In the genomic region with DNA sequence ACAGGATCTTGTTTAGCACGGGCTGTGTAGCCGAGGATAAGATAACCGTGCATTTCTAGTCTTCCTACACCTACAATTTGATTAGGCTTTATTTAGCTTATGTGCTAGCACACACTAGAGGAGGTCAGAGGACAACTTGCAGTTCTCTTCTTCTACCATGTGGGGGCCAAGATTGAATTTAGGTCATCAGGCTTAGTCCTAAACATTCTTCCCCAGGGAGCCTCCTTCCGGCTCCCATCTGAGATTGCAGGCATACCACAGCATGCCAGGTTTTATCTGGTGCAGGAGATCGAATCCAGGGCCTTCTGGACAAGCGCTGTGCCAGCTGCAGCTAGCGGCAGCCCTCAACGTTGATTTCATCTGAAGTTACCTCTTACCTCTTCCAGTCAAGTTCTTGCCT, we compare ENCODE assay signal across 8 mouse cellular contexts. TPM values are rescaled to one million over a fixed set of nuclear protein-coding genes. Genes with fewer than 3 reads are reported as not detected.
DNase-seq lines count a peak whose midpoint lies in the region; ATAC-seq and TF ChIP-seq lines count a peak whose summit lies in the region.

No protein-coding gene starts in this region.

- H3K27me3 ChIP-seq in kidney, embryonic 15.5 days, result no peaks in the 10 kb centered on the region
- no peaks in the 10 kb centered on the region for H3K27me3 ChIP-seq in MEL (ENCODE audit: control insufficient read depth in 1 of 2, insufficient read depth in 2 of 2, low read length in 2 of 2)
- H3K27me3 ChIP-seq in limb, embryonic 11.5 days (ENCODE audit: control insufficient read depth, insufficient read depth, low read length), result no peaks in the 10 kb centered on the region

- H3K4me1 ChIP-seq in kidney, embryonic 15.5 days, result peaks cover 9% of the 10 kb centered on the region
- H3K4me1 ChIP-seq in MEL (ENCODE audit: control insufficient read depth in 1 of 2, insufficient read depth in 2 of 2, low read length in 2 of 2), result peaks cover 9 to 15% of the 10 kb centered on the region in 2 experiments; a peak in 3 of 4 replicates
- 0 out of 2 replicates have a peak, but pooled peaks cover 2% of the 10 kb centered on the region for H3K4me1 ChIP-seq in limb, embryonic 11.5 days (ENCODE audit: control insufficient read depth, insufficient read depth, low read length)

- no peaks in the 10 kb centered on the region for H3K9me3 ChIP-seq in kidney, embryonic 15.5 days (replicated peaks)
- H3K9me3 ChIP-seq in MEL (replicated peaks; ENCODE audit: insufficient read depth, low read length), result no peaks in the 10 kb centered on the region
- H3K9me3 ChIP-seq in limb, embryonic 11.5 days (ENCODE audit: control insufficient read depth, low read length), result no peaks in the 10 kb centered on the region

- no peak for ATAC-seq in kidney, embryonic 15.5 days (replicated peaks; ENCODE audit: low FRiP score)
- no peak for ATAC-seq in limb, embryonic 11.5 days (ENCODE audit: insufficient number of reproducible peaks, low FRiP score, low TSS enrichment, low read depth)

- no peak overlapping the region for H3K27ac ChIP-seq in kidney, embryonic 15.5 days
- H3K27ac ChIP-seq in MEL (ENCODE audit: control insufficient read depth, low read depth, low read length), result no peak overlapping the region
- H3K27ac ChIP-seq in limb, embryonic 11.5 days (replicated peaks; ENCODE audit: low read depth, low read length), result no peak overlapping the region

- no peak overlapping the region for H3K4me2 ChIP-seq in kidney, embryonic 15.5 days
- no peak overlapping the region for H3K4me2 ChIP-seq in limb, embryonic 11.5 days (ENCODE audit: low read depth, severe bottlenecking)

- no peaks in the 10 kb centered on the region for H3K36me3 ChIP-seq in kidney, embryonic 15.5 days
- no peaks in the 10 kb centered on the region; a peak in 2 of 4 replicates for H3K36me3 ChIP-seq in MEL (ENCODE audit: control insufficient read depth in 1 of 2, insufficient read depth in 2 of 2, low read length in 2 of 2)
- no peaks in the 10 kb centered on the region for H3K36me3 ChIP-seq in limb, embryonic 11.5 days (ENCODE audit: control insufficient read depth, insufficient read depth, low read length)

- peak in 1 of 2 experiments; percentile 35; a peak in 2 of 4 replicates for TF ChIP-seq EP300 in MEL (IDR thresholded peaks at IDR 0.05; ENCODE audit: low read depth in 1 of 2, low read length in 2 of 2)

- peak; percentile 47 for TF ChIP-seq RAD21 in MEL (IDR thresholded peaks at IDR 0.05; ENCODE audit: low read depth, low read length)

- no peak for TF ChIP-seq POLR2A in MEL (IDR thresholded peaks at IDR 0.05; ENCODE audit: control insufficient read depth in 1 of 2, insufficient read depth in 1 of 2, low read depth in 1 of 2, low read length in 2 of 2, poor library complexity in 1 of 2)

- TF ChIP-seq CTCF in MEL (IDR thresholded peaks at IDR 0.05 in 2 of 3, conservative IDR thresholded peaks at IDR 0.05 in 1 of 3; ENCODE audit: control insufficient read depth in 1 of 3, insufficient read depth in 1 of 3, low read depth in 2 of 3, low read length in 3 of 3, poor library complexity in 1 of 3, severe bottlenecking in 1 of 3), result peak in 2 of 3 experiments; percentile 76 to 79; a peak in 4 of 6 replicates

- H3K9ac ChIP-seq in kidney, embryonic 15.5 days, result no peak overlapping the region
- no peak overlapping the region for H3K9ac ChIP-seq in MEL (ENCODE audit: control insufficient read depth, low read depth, low read length, poor library complexity, severe bottlenecking)
- no peak overlapping the region for H3K9ac ChIP-seq in limb, embryonic 11.5 days (ENCODE audit: low read length)

- WGBS in kidney, embryonic 15.5 days, result 26% methylated on average over 8 of the region's 8 CpGs
- 22% methylated on average over 8 of the region's 8 CpGs for WGBS in limb, embryonic 11.5 days

- peak; percentile 65 for DNase-seq in kidney, adult 9 months
- DNase-seq in MEL (ENCODE audit: low read depth, low spot score), result peak; percentile 76
- peak; percentile 84 for DNase-seq in embryo, embryonic 10.5 days (ENCODE audit: low spot score)
- peak; percentile 38 for DNase-seq in limb, embryonic 11.5 days (ENCODE audit: low spot score)
- DNase-seq in ovary, postnatal 36 days (ENCODE audit: low spot score), result no peak
- no peak for DNase-seq in right cerebral cortex, adult 2 months (ENCODE audit: low spot score in 2 of 2)
- DNase-seq in left cerebral cortex, adult 18-20 months (ENCODE audit: low spot score in 2 of 2), result no peak

- H3K79me2 ChIP-seq in MEL (ENCODE audit: control insufficient read depth, insufficient read depth, low read length, poor library complexity), result no peaks in the 10 kb centered on the region

- no peak overlapping the region for H3K4me3 ChIP-seq in kidney, embryonic 15.5 days (replicated peaks)
- H3K4me3 ChIP-seq in MEL (ENCODE audit: control insufficient read depth in 1 of 2, insufficient read depth in 1 of 2, low read depth in 2 of 2, low read length in 2 of 2), result no peak overlapping the region; a peak in 1 of 4 replicates
- no peak overlapping the region for H3K4me3 ChIP-seq in limb, embryonic 11.5 days (ENCODE audit: low read depth, low read length)

TF ChIP-seq in MEL, 35 proteins besides CTCF, POLR2A, EP300 and RAD21 (continues in another document):
- TF ChIP-seq KAT2A (conservative IDR thresholded peaks at IDR 0.05; ENCODE audit: low read depth, low read length) (no peak), ZKSCAN1 (IDR thresholded peaks at IDR 0.05; ENCODE audit: low read depth, low read length) (no peak), NELFE (IDR thresholded peaks at IDR 0.05; ENCODE audit: low read depth, low read length) (no peak), E2F4 (IDR thresholded peaks at IDR 0.05; ENCODE audit: borderline replicate concordance, low read depth, low read length) (no peak), TCF12 (IDR thresholded peaks at IDR 0.05; ENCODE audit: low read depth, low read length) (no peak), USF2 (IDR thresholded peaks at IDR 0.05; ENCODE audit: borderline replicate concordance in 1 of 2, insufficient read depth in 1 of 2, low read depth in 1 of 2, low read length in 2 of 2) (no peak), ZNF384 (IDR thresholded peaks at IDR 0.05; ENCODE audit: low read depth, low read length) (no peak), GATA1 (IDR thresholded peaks at IDR 0.05; ENCODE audit: low read depth, low read length) (0 out of 2 replicates have a peak, but pooled peaks have one; percentile 24), ETS1 (IDR thresholded peaks at IDR 0.05; ENCODE audit: low read depth, low read length) (no peak), MYC (IDR thresholded peaks at IDR 0.05; ENCODE audit: low read depth, low read length) (no peak), NRF1 (IDR thresholded peaks at IDR 0.05; ENCODE audit: insufficient read depth, low read depth, low read length, poor library complexity, severe bottlenecking) (no peak), GABPA (IDR thresholded peaks at IDR 0.05; ENCODE audit: low read depth, low read length) (no peak), MAFK (IDR thresholded peaks at IDR 0.05; ENCODE audit: borderline replicate concordance, low read depth, low read length) (no peak), MEF2A (IDR thresholded peaks at IDR 0.05; ENCODE audit: extremely low read depth, insufficient replicate concordance, low read depth, low read length, poor library complexity, severe bottlenecking) (no peak), RCOR1 (IDR thresholded peaks at IDR 0.05; ENCODE audit: low read depth, low read length) (no peak; the same call in 1 of the 2 replicates), CHD1 (IDR thresholded peaks at IDR 0.05; ENCODE audit: low read depth, low read length) (no peak), HCFC1 (IDR thresholded peaks at IDR 0.05; ENCODE audit: low read depth, low read length) (peak; percentile 32; the same call in 1 of the 2 replicates), ELF1 (IDR thresholded peaks at IDR 0.05; ENCODE audit: low read depth, low read length) (no peak), ZMIZ1 (IDR thresholded peaks at IDR 0.05; ENCODE audit: low read depth, low read length) (no peak), UBTF (IDR thresholded peaks at IDR 0.05; ENCODE audit: borderline replicate concordance, insufficient read depth, low read depth, low read length) (no peak), POLR2AphosphoS5 (IDR thresholded peaks at IDR 0.05; ENCODE audit: borderline replicate concordance, low read depth, low read length) (no peak), ZC3H11A (IDR thresholded peaks at IDR 0.05; ENCODE audit: low read depth, low read length) (peak; percentile 34), MAX (IDR thresholded peaks at IDR 0.05; ENCODE audit: low read length) (peak; percentile 41; the same call in 1 of the 2 replicates), USF1 (IDR thresholded peaks at IDR 0.05; ENCODE audit: low read depth, low read length) (no peak), CHD2 (IDR thresholded peaks at IDR 0.05; ENCODE audit: low read length) (no peak), MXI1 (IDR thresholded peaks at IDR 0.05; ENCODE audit: low read depth, low read length) (no peak), MAZ (IDR thresholded peaks at IDR 0.05; ENCODE audit: low read depth, low read length) (no peak), MYB (IDR thresholded peaks at IDR 0.05; ENCODE audit: low read depth, low read length) (no peak), SMC3 (IDR thresholded peaks at IDR 0.05; ENCODE audit: low read depth, low read length) (peak; percentile 72), BHLHE40 (IDR thresholded peaks at IDR 0.05; ENCODE audit: borderline replicate concordance, low read depth, low read length) (peak; percentile 30; the same call in 1 of the 2 replicates), POLR2AphosphoS2 (IDR thresholded peaks at IDR 0.05; ENCODE audit: low read length) (no peak), JUND (IDR thresholded peaks at IDR 0.05; ENCODE audit: low read depth, low read length) (no peak)

RNA-seq across cellular contexts. Expression of gene Anxa4, which starts 23.2 kb away (rescaled TPM):
- polyA plus RNA-seq in kidney, embryonic 15.5 days (2015; fragmentation: Nextera tagmentation; extraction: Ambion mirVana), result 40.0 and 43.8 TPM in 2 replicates
- total RNA-seq in MEL (2012; rRNA removed), result 30.4 and 31.1 TPM in 2 replicates
- polyA plus RNA-seq in MEL (2012; ENCODE audit: insufficient read depth in 1 of 2, insufficient read length in 2 of 2, low read depth in 1 of 2, low replicate concordance in 2 of 2, missing spikeins in 1 of 2), result 100 to 1,000 TPM in 1 of 2 experiments, 10 to 100 TPM in 1; 53.6 to 176 TPM
- polyA plus RNA-seq in limb, embryonic 11.5 days (2014; fragmentation: Nextera tagmentation; extraction: Ambion mirVana), result 10.0 and 12.1 TPM in 2 replicates
- 10 to 100 TPM in 1 of 2 experiments, 1 to 10 TPM in 1; 9.6 to 10.2 TPM for total RNA-seq in left cerebral cortex, adult 18-20 months (2021)

RNA-seq across cellular contexts. Expression of gene Aak1, which starts 32.7 kb away (rescaled TPM):
- 12.1 and 13.5 TPM in 2 replicates for polyA plus RNA-seq in kidney, embryonic 15.5 days (2015; fragmentation: Nextera tagmentation; extraction: Ambion mirVana)
- 6.4 and 7.2 TPM in 2 replicates for total RNA-seq in MEL (2012; rRNA removed)
- polyA plus RNA-seq in MEL (2012; ENCODE audit: insufficient read depth in 1 of 2, insufficient read length in 2 of 2, low read depth in 1 of 2, low replicate concordance in 2 of 2, missing spikeins in 1 of 2), result 100 to 1,000 TPM in 1 of 2 experiments, 10 to 100 TPM in 1; 25.4 to 353 TPM
- 14.1 and 21.7 TPM in 2 replicates for polyA plus RNA-seq in limb, embryonic 11.5 days (2014; fragmentation: Nextera tagmentation; extraction: Ambion mirVana)
- total RNA-seq in left cerebral cortex, adult 18-20 months (2021), result 100 to 1,000 TPM; 406 to 417 TPM

Comparison
In these comparisons a context has a peak if more than half of its experiments do, and no peak if none do; other contexts are left out.
1. DNase-seq: peak in kidney, adult 9 months (single experiment), MEL (single experiment), embryo, embryonic 10.5 days (single experiment) and limb, embryonic 11.5 days (single experiment); none in ovary, postnatal 36 days (single experiment), right cerebral cortex, adult 2 months (0 of 2) and left cerebral cortex, adult 18-20 months (0 of 2).